9 mouse cellular contexts compared by ENCODE assay signal in genomic region chr1:193513929-193514710, GRCm38 (mm10).
DNase-seq lines count a peak whose midpoint lies in the region; ATAC-seq and TF ChIP-seq lines count a peak whose summit lies in the region.
"Had no signal": no experiment of that assay in that cellular context is flagged by ENCODE, and none has a peak within 500 bp of the region (broad histone marks: within the 10 kb centered on the region; RNA-seq: fewer than 3 reads in every experiment).

No protein-coding gene starts in this region.

- H3K27me3 ChIP-seq in forebrain, embryonic 11.5 days (ENCODE audit: control insufficient read depth, insufficient read depth, low read length): no peaks in the 10 kb centered on the region
- no peaks in the 10 kb centered on the region for H3K27me3 ChIP-seq in forebrain, embryonic 12.5 days
- no peaks in the 10 kb centered on the region for H3K27me3 ChIP-seq in E14TG2a.4 (ENCODE audit: insufficient read depth, low read length)
- no peaks in the 10 kb centered on the region for H3K27me3 ChIP-seq in hindbrain, embryonic 14.5 days (ENCODE audit: control insufficient read depth, insufficient read depth, low read length)

- H3K36me3 ChIP-seq in forebrain, embryonic 11.5 days (ENCODE audit: control insufficient read depth, insufficient read depth, low read length): no peaks in the 10 kb centered on the region
- no peaks in the 10 kb centered on the region for H3K36me3 ChIP-seq in forebrain, embryonic 12.5 days (replicated peaks)
- no peaks in the 10 kb centered on the region; the same call in 1 of the 2 replicates for H3K36me3 ChIP-seq in E14TG2a.4 (ENCODE audit: insufficient read depth, low read length)
- no peaks in the 10 kb centered on the region for H3K36me3 ChIP-seq in hindbrain, embryonic 14.5 days (replicated peaks; ENCODE audit: control insufficient read depth, insufficient read depth)

- no peaks in the 10 kb centered on the region for H3K9me3 ChIP-seq in forebrain, embryonic 11.5 days (ENCODE audit: control insufficient read depth, low read length)
- H3K9me3 ChIP-seq in forebrain, embryonic 12.5 days: no peaks in the 10 kb centered on the region
- peaks cover 7% of the 10 kb centered on the region for H3K9me3 ChIP-seq in E14TG2a.4 (ENCODE audit: low read length)
- no peaks in the 10 kb centered on the region for H3K9me3 ChIP-seq in hindbrain, embryonic 14.5 days (ENCODE audit: control insufficient read depth, low read length)

- ATAC-seq in forebrain, embryonic 11.5 days (replicated peaks; ENCODE audit: low FRiP score): peak; percentile 65
- no peak for ATAC-seq in forebrain, embryonic 12.5 days (ENCODE audit: low FRiP score)
- ATAC-seq in hindbrain, embryonic 14.5 days (ENCODE audit: low FRiP score): peak; percentile 48; the same call in 1 of the 2 replicates
- no peak for ATAC-seq in monocyte, adult 5-6 weeks (replicated peaks; ENCODE audit: insufficient number of reproducible peaks, low FRiP score, low TSS enrichment, poor library complexity, severe bottlenecking)

- H3K4me3 ChIP-seq in forebrain, embryonic 11.5 days (ENCODE audit: low read depth, low read length): no peak overlapping the region
- H3K4me3 ChIP-seq in forebrain, embryonic 12.5 days (replicated peaks): no peak overlapping the region
- peak overlapping the region; percentile 27 for H3K4me3 ChIP-seq in E14TG2a.4 (replicated peaks; ENCODE audit: low read length)
- no peak overlapping the region for H3K4me3 ChIP-seq in hindbrain, embryonic 14.5 days (replicated peaks; ENCODE audit: low read length)
- H3K4me3 ChIP-seq: myocyte had no signal

- TF ChIP-seq CTCF in E14TG2a.4 (conservative IDR thresholded peaks at IDR 0.05; ENCODE audit: low read length): no peak

- WGBS in forebrain, embryonic 11.5 days: 43% methylated on average over 9 of the region's 9 CpGs
- WGBS in forebrain, embryonic 12.5 days: 47% methylated on average over 9 of the region's 9 CpGs
- WGBS in hindbrain, embryonic 14.5 days: 51% methylated on average over 9 of the region's 9 CpGs

- no peak overlapping the region for H3K27ac ChIP-seq in forebrain, embryonic 11.5 days (ENCODE audit: low read depth, low read length)
- H3K27ac ChIP-seq in forebrain, embryonic 12.5 days: no peak overlapping the region
- H3K27ac ChIP-seq in hindbrain, embryonic 14.5 days: no peak overlapping the region

- peak; percentile 53 for DNase-seq in forebrain, embryonic 11.5 days (ENCODE audit: low spot score)
- DNase-seq in hindbrain, embryonic 14.5 days (ENCODE audit: low spot score): no peak
- DNase-seq in lung, postnatal 14 days: peak; percentile 31
- no peak for DNase-seq in cerebellum, postnatal 25 days
- no peak for DNase-seq in cerebellum, adult 11-12 months

- H3K4me1 ChIP-seq in forebrain, embryonic 11.5 days (replicated peaks; ENCODE audit: control insufficient read depth, insufficient read depth, low read length): no peaks in the 10 kb centered on the region
- peaks cover 14% of the 10 kb centered on the region; the same call in 1 of the 2 replicates for H3K4me1 ChIP-seq in forebrain, embryonic 12.5 days
- peaks cover 82% of the 10 kb centered on the region for H3K4me1 ChIP-seq in E14TG2a.4 (replicated peaks; ENCODE audit: low read depth, low read length)
- no peaks in the 10 kb centered on the region for H3K4me1 ChIP-seq in hindbrain, embryonic 14.5 days (replicated peaks; ENCODE audit: control insufficient read depth, insufficient read depth, low read length)

- H3K9ac ChIP-seq in forebrain, embryonic 11.5 days (ENCODE audit: low read length): no peak overlapping the region
- no peak overlapping the region for H3K9ac ChIP-seq in forebrain, embryonic 12.5 days
- no peak overlapping the region for H3K9ac ChIP-seq in hindbrain, embryonic 14.5 days

- H3K4me2 ChIP-seq in forebrain, embryonic 11.5 days (ENCODE audit: low read depth, low read length, severe bottlenecking): no peak overlapping the region
- no peak overlapping the region for H3K4me2 ChIP-seq in forebrain, embryonic 12.5 days
- no peak overlapping the region for H3K4me2 ChIP-seq in hindbrain, embryonic 14.5 days (replicated peaks)

Comparison
In these comparisons a context has a peak if more than half of its experiments do, and no peak if none do; other contexts are left out.
1. ATAC-seq: peak in forebrain, embryonic 11.5 days (single experiment) and hindbrain, embryonic 14.5 days (single experiment); none in forebrain, embryonic 12.5 days (single experiment) and monocyte, adult 5-6 weeks (single experiment).
2. DNase-seq: peak in forebrain, embryonic 11.5 days (single experiment) and lung, postnatal 14 days (single experiment); none in hindbrain, embryonic 14.5 days (single experiment), cerebellum, postnatal 25 days (0 of 2) and cerebellum, adult 11-12 months (single experiment).